Mouse (Mus musculus): ENCODE results near the gene Hist1h4h. TPM values are rescaled to one million over a fixed set of nuclear protein-coding genes. Genes with fewer than 3 reads are reported as not detected.
"Not testable (repeated sequence)": the region's sequence is repeated elsewhere in the genome, so short reads cannot be mapped to it uniquely, and the experiment has no call there.

Hist1h4h gene
- polyA plus RNA-seq, 1 experiment from 2014 or later = 9.0 TPM

GRCm38 (mm10) chr13:23525901-23526300, 4.9 kb upstream of the Hist1h4h start:
- Histone ChIP-seq H3K27ac (no peak overlapping the region), H3K4me3 (replicated peaks) (peak overlapping the region; percentile 39), H3K4me1 (replicated peaks) (peaks cover 12% of the 10 kb centered on the region; the same call in 1 of the 2 replicates), H3K9ac (replicated peaks) (no peak overlapping the region; the same call in 1 of the 2 replicates), H3K36me3 (no peaks in the 10 kb centered on the region), H3K27me3 (no peaks in the 10 kb centered on the region), H3K4me2 (peak overlapping the region; percentile 57), H3K9me3 (no peaks in the 10 kb centered on the region)
- ATAC-seq (ENCODE audit: insufficient number of reproducible peaks, insufficient read depth, low FRiP score, low TSS enrichment, low read depth) = no peak
- WGBS = 2% methylated on average over 10 of the region's 10 CpGs

GRCm38 (mm10) chr13:23526312-23526711, 4.5 kb upstream of the Hist1h4h start:
- ATAC-seq (ENCODE audit: insufficient number of reproducible peaks, insufficient read depth, low FRiP score, low TSS enrichment, low read depth) = no peak
- Histone ChIP-seq H3K9ac (replicated peaks) (peak overlapping the region; percentile 32; the same call in 1 of the 2 replicates), H3K27me3 (no peaks in the 10 kb centered on the region), H3K27ac (peak overlapping the region; percentile 31; the same call in 1 of the 2 replicates), H3K36me3 (no peaks in the 10 kb centered on the region), H3K4me2 (peak overlapping the region; percentile 57), H3K4me3 (replicated peaks) (peak overlapping the region; percentile 39), H3K9me3 (no peaks in the 10 kb centered on the region), H3K4me1 (replicated peaks) (peaks cover 12% of the 10 kb centered on the region; the same call in 1 of the 2 replicates)
- WGBS = under 1% methylated on average over 17 of the region's 17 CpGs

DNA sequence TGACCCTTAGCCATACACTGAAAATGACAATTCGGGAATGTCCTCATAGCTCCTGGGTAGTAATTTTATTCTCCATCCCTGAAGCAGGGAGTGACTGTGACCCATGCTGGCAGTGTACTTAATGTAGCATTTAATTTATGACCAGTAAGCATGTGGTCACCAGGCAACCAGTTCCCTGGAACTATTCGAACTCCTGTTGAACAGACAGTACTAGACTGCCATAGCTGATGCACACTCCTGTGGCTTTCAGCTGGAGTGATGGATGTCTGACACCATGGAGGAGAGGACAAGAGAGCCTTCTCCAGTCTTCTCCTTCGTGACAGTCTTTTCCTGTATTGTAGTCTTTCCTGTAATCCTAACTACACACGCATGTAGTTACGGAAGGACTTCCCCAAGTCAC, 1.8 kb upstream of the Hist1h4h start:
- 69% methylated on average over 5 of the region's 5 CpGs for WGBS
- no peaks in the 10 kb centered on the region for H3K9me3 ChIP-seq
- H3K4me3 ChIP-seq (replicated peaks) = peak overlapping the region; percentile 12
- peak overlapping the region; percentile 69 for H3K4me2 ChIP-seq
- no peak for ATAC-seq (ENCODE audit: insufficient number of reproducible peaks, insufficient read depth, low FRiP score, low TSS enrichment, low read depth)
- H3K36me3 ChIP-seq = no peaks in the 10 kb centered on the region
- H3K27ac ChIP-seq = 0 out of 2 replicates have a peak overlapping the region, but pooled peaks have one; percentile 7
- no peaks in the 10 kb centered on the region for H3K27me3 ChIP-seq
- H3K9ac ChIP-seq (replicated peaks) = no peak overlapping the region
- H3K4me1 ChIP-seq (replicated peaks) = peaks cover 25% of the 10 kb centered on the region

- no peak for ATAC-seq (ENCODE audit: insufficient number of reproducible peaks, insufficient read depth, low FRiP score, low TSS enrichment, low read depth)
- H3K4me1 ChIP-seq (replicated peaks) = peaks cover 28% of the 10 kb centered on the region
- H3K36me3 ChIP-seq = no peaks in the 10 kb centered on the region
- 25% methylated on average over 2 of the region's 2 CpGs for WGBS
- peak overlapping the region; percentile 98 for H3K27ac ChIP-seq
- H3K4me3 ChIP-seq (replicated peaks) = peak overlapping the region; percentile 50
- H3K9me3 ChIP-seq = no peaks in the 10 kb centered on the region
- H3K27me3 ChIP-seq = no peaks in the 10 kb centered on the region
- H3K4me2 ChIP-seq = peak overlapping the region; percentile 69
- H3K9ac ChIP-seq (replicated peaks) = peak overlapping the region; percentile 82
These were observed 1.2 kb upstream of the Hist1h4h start for GRCm38 (mm10) chr13:23529480-23530165.

GRCm38 (mm10) chr13:23530181-23530900, 509 bp upstream of the Hist1h4h start:
- peak overlapping the region; percentile 69 for H3K4me2 ChIP-seq
- H3K36me3 ChIP-seq = no peaks in the 10 kb centered on the region
- H3K9me3 ChIP-seq = no peaks in the 10 kb centered on the region
- peak overlapping the region; percentile 98 for H3K27ac ChIP-seq
- H3K9ac ChIP-seq (replicated peaks) = peak overlapping the region; percentile 82
- peaks cover 29% of the 10 kb centered on the region for H3K4me1 ChIP-seq (replicated peaks)
- no peak for ATAC-seq (ENCODE audit: insufficient number of reproducible peaks, insufficient read depth, low FRiP score, low TSS enrichment, low read depth)
- H3K27me3 ChIP-seq = no peaks in the 10 kb centered on the region
- peak overlapping the region; percentile 50 for H3K4me3 ChIP-seq (replicated peaks)
- under 1% methylated on average over 20 of the region's 20 CpGs for WGBS

DNA sequence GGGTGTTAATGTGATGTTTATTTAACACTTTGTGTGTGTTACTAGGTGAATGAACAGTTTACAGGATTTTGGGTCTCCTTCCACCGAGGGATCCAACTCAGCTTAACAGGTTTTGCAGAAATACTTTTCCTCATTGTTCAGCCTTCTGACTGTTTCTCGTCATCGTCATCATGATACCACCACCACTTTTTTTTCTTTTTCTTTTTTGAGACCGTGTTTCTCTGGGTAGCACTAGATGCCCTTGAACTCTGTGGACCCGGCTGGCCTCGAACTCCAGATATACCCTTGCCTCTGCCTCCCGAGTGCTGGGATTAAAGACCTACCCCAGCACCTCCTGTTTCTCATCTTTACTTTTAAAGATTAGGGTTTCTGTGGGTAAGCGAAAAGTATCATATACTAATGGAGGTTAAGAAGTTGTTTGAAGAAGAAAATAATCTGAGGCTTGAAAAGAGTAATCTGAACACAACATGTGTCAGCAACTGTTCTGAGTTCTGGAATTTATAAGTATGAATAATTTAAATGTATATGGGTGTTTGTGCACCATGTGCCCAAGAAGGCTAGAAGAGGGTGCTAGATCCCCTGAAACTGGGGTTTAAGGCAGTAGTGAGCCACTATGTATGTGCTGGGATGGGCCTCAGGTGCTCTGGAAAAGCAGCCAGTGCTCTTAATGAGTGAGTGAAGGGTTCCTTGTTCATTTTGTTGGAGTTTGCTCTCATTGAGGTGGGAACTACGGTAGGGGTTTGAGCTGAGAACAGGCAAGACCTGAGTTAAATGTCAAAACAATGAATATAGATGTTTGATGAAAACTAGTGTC, 1.6 kb downstream of the Hist1h4h start:
- Histone ChIP-seq H3K36me3 (no peaks in the 10 kb centered on the region), H3K4me3 (replicated peaks) (peak overlapping the region; percentile 50)
- no peak for ATAC-seq (ENCODE audit: insufficient number of reproducible peaks, insufficient read depth, low FRiP score, low TSS enrichment, low read depth)

DNA sequence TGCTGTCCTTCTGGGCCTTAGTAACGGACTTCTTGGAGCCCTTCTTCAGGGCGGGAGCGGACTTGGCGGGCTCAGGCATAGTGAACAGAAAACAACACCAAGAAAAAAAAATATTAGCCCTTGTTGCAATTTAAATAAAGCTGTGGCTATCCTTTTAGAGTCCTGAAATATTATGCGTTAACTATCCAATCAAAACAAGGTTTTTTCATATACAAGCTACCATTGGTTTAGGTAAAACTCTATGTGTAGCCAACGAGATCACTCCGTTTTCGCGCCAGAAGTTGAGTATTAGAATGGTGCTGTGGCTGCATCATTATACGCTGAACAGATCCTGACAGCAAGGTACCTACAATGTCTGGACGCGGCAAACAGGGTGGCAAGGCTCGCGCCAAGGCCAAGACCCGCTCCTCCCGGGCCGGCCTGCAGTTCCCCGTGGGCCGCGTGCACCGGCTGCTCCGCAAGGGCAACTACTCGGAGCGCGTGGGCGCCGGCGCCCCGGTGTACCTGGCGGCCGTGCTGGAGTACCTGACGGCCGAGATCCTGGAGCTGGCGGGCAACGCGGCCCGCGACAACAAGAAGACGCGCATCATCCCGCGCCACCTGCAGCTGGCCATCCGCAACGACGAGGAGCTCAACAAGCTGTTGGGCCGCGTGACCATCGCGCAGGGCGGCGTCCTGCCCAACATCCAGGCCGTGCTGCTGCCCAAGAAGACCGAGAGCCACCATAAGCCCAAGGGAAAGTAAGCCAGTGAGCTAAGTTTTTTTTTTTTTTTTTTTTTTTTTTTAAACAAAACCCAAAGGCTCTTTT, 2.9 kb downstream of the Hist1h4h start, which contains the start of gene Hist1h2af:
Gene Hist1h2af, plus strand, starts transcription at position 347 of the 808 bp plus-strand sequence.
- H3K36me3 ChIP-seq, H3K9me3 ChIP-seq, H3K27me3 ChIP-seq: not testable (repeated sequence)
- H3K9ac ChIP-seq (replicated peaks) = peak within 1 kb of the TSS; percentile 82
- peak within 1 kb of the TSS; percentile 50 for H3K4me3 ChIP-seq (replicated peaks)
- peaks cover 42% of the 10 kb centered on the region for H3K4me1 ChIP-seq (replicated peaks)
- under 1% methylated on average over 28 of the region's 53 CpGs for whole genome bisulfite sequencing
- peak; percentile 11; the same call in 1 of the 2 replicates for ATAC-seq (ENCODE audit: insufficient number of reproducible peaks, insufficient read depth, low FRiP score, low TSS enrichment, low read depth)
- peak within 1 kb of the TSS; percentile 98 for H3K27ac ChIP-seq
- peak within 1 kb of the TSS; percentile 69 for H3K4me2 ChIP-seq

More for the DNA sequence above, 1.6 kb downstream of the Hist1h4h start:
- H3K4me2 ChIP-seq = peak overlapping the region; percentile 69
- H3K27ac ChIP-seq = peak overlapping the region; percentile 98
- no peaks in the 10 kb centered on the region for H3K27me3 ChIP-seq
- no peaks in the 10 kb centered on the region for H3K9me3 ChIP-seq
- 21% methylated on average over 9 of the region's 9 CpGs for WGBS
- H3K4me1 ChIP-seq (replicated peaks) = peaks cover 36% of the 10 kb centered on the region
- peak overlapping the region; percentile 82 for H3K9ac ChIP-seq (replicated peaks)

- Histone ChIP-seq H3K27me3 (no peaks in the 10 kb centered on the region), H3K36me3 (no peaks in the 10 kb centered on the region), H3K9ac (replicated peaks) (peak overlapping the region; percentile 66), H3K27ac (peak overlapping the region; percentile 98), H3K4me2 (peak overlapping the region; percentile 69), H3K4me3 (replicated peaks) (peak overlapping the region; percentile 50), H3K9me3 (no peaks in the 10 kb centered on the region), H3K4me1 (replicated peaks) (peaks cover 38% of the 10 kb centered on the region)
- under 1% methylated on average over 15 of the region's 15 CpGs for WGBS
- ATAC-seq (ENCODE audit: insufficient number of reproducible peaks, insufficient read depth, low FRiP score, low TSS enrichment, low read depth) = peak; percentile 0; the same call in 1 of the 2 replicates
These were observed 3.7 kb downstream of the Hist1h4h start for GRCm38 (mm10) chr13:23534368-23535131.

- H3K27ac ChIP-seq = peak within 1 kb of the TSS; percentile 98
- H3K27me3 ChIP-seq, H3K36me3 ChIP-seq, H3K9me3 ChIP-seq: not testable (repeated sequence)
- peaks cover 38% of the 10 kb centered on the region for H3K4me1 ChIP-seq (replicated peaks)
- WGBS = under 1% methylated on average over 34 of the region's 62 CpGs
- H3K4me3 ChIP-seq (replicated peaks) = peak within 1 kb of the TSS; percentile 50
- peak; percentile 94 for ATAC-seq (ENCODE audit: insufficient number of reproducible peaks, insufficient read depth, low FRiP score, low TSS enrichment, low read depth)
- peak within 1 kb of the TSS; percentile 69 for H3K4me2 ChIP-seq
- H3K9ac ChIP-seq (replicated peaks) = peak within 1 kb of the TSS; percentile 72
These were observed 4.6 kb downstream of the Hist1h4h start, which contains the start of gene Hist1h3g for GRCm38 (mm10) chr13:23535137-23536075. Gene Hist1h3g, plus strand, starts transcription at chr13:23535422.
